Mouse (Mus musculus) neural tube, embryonic 14.5 days (tissue): ENCODE measurements around the gene Fzr1. TPM values are rescaled to one million over a fixed set of nuclear protein-coding genes. Genes with fewer than 3 reads are reported as not detected.
A peak's percentile ranks its signal among the peaks of the same experiment; 100 is the strongest.

Experiments
- ATAC-seq: fragments of 200-750 bp; cut with Nextera tagmentation; 2 replicates; pipeline ENCODE4 v1.8.0; 2017; ENCODE audit warnings: low read depth, mild to moderate bottlenecking, moderate TSS enrichment, moderate library complexity
- H3K27ac ChIP-seq: fragments of 300-500 bp; sonication (generic); 2 replicates; pipeline ENCODE4 v1.5.1; 2014; ENCODE audit warnings: low read depth, mild to moderate bottlenecking, control low read depth, low read length, moderate library complexity, mixed read lengths
- H3K27me3 ChIP-seq: fragments of 300-500 bp; sonication (generic); 2 replicates; pipeline ENCODE4 v1.6.1; 2014; ENCODE audit warnings: low read length; ENCODE audit not compliant: control insufficient read depth, insufficient read depth
- H3K36me3 ChIP-seq: fragments of 300-500 bp; sonication (generic); 2 replicates; pipeline ENCODE4 v1.6.1; 2014; ENCODE audit warnings: low read length, mixed read lengths; ENCODE audit not compliant: control insufficient read depth, insufficient read depth
- H3K4me1 ChIP-seq: fragments of 300-500 bp; sonication (generic); 2 replicates; pipeline ENCODE4 v1.6.1; 2014; ENCODE audit warnings: low read length; ENCODE audit not compliant: control insufficient read depth, insufficient read depth
- H3K4me2 ChIP-seq: fragments of 300-500 bp; sonication (generic); 2 replicates; pipeline ENCODE4 v1.6.1; 2014; ENCODE audit warnings: mild to moderate bottlenecking, low read depth, low read length, control low read depth
- H3K4me3 ChIP-seq: fragments of 300-500 bp; sonication (generic); 2 replicates; pipeline ENCODE4 v1.5.1; 2014; ENCODE audit warnings: low read depth, low read length, control low read depth, mixed read lengths
- H3K9ac ChIP-seq: fragments of 300-500 bp; sonication (generic); replicated peaks from 2 replicates; pipeline ENCODE4 v1.6.1; 2014; ENCODE audit warnings: low read depth, mild to moderate bottlenecking, control low read depth, low read length, mixed read lengths
- H3K9me3 ChIP-seq: fragments of 300-500 bp; sonication (generic); 2 replicates; pipeline ENCODE4 v1.6.1; 2016; ENCODE audit warnings: low read length; ENCODE audit not compliant: control insufficient read depth
- WGBS: fragments of 180-500 bp; shearing (Covaris S2); extraction: QIAGEN DNeasy Blood & Tissue Kit; methylation state at CpG from one replicate; pipeline ENCODE4 v1.1.7; 2014; 5-methylcytosine and 5-hydroxymethylcytosine counted together
- polyA plus RNA-seq: library from polyadenylated mRNA; unstranded; fragments of >200 nt; fragmentation: Nextera tagmentation; extraction: Ambion mirVana; gene quantifications from 2 replicates; pipeline ENCODE4 v1.2.1, GENCODE M21; 2014

Fzr1 gene
- polyA plus RNA-seq, 1 experiment from 2014 or later = 125 TPM

- H3K4me2 ChIP-seq = no peak overlapping the region
Observed at GRCm38 (mm10) chr10:81392270-81392669, 14.0 kb upstream of the Fzr1 start.

GRCm38 (mm10) chr10:81390678-81390965 is 12.3 kb upstream of the Fzr1 start:
- Histone ChIP-seq H3K9ac (no peak overlapping the region), H3K27ac (no peak overlapping the region), H3K4me3 (no peak overlapping the region), H3K9me3 (no peaks in the 10 kb centered on the region), H3K27me3 (no peaks in the 10 kb centered on the region), H3K4me2 (no peak overlapping the region), H3K4me1 (peaks cover 13% of the 10 kb centered on the region; the same call in 1 of the 2 replicates), H3K36me3 (peaks cover 21% of the 10 kb centered on the region)
- no peak for ATAC-seq
- 91% methylated on average over 13 of the region's 13 CpGs for WGBS

More at GRCm38 (mm10) chr10:81392270-81392669, 14.0 kb upstream of the Fzr1 start:
- Histone ChIP-seq H3K9me3 (no peaks in the 10 kb centered on the region), H3K27me3 (no peaks in the 10 kb centered on the region), H3K9ac (no peak overlapping the region), H3K4me1 (peaks cover 17% of the 10 kb centered on the region), H3K36me3 (peaks cover 12% of the 10 kb centered on the region), H3K27ac (no peak overlapping the region), H3K4me3 (no peak overlapping the region)
- 82% methylated on average over 6 of the region's 6 CpGs for WGBS
- ATAC-seq = no peak

GRCm38 (mm10) chr10:81389801-81390677 is 11.7 kb upstream of the Fzr1 start:
- H3K27ac ChIP-seq = no peak overlapping the region
- no peaks in the 10 kb centered on the region for H3K9me3 ChIP-seq
- no peak overlapping the region for H3K4me2 ChIP-seq
- peaks cover 21% of the 10 kb centered on the region for H3K36me3 ChIP-seq
- WGBS = 61% methylated on average over 23 of the region's 23 CpGs
- no peaks in the 10 kb centered on the region for H3K27me3 ChIP-seq
- H3K4me3 ChIP-seq = no peak overlapping the region
- no peak overlapping the region for H3K9ac ChIP-seq
- ATAC-seq = peak; percentile 61
- H3K4me1 ChIP-seq = peaks cover 17% of the 10 kb centered on the region

- no peak overlapping the region for H3K27ac ChIP-seq
- H3K9ac ChIP-seq = no peak overlapping the region
- peaks cover 21% of the 10 kb centered on the region for H3K36me3 ChIP-seq
- peaks cover 21% of the 10 kb centered on the region for H3K4me1 ChIP-seq
- no peak for ATAC-seq
- no peaks in the 10 kb centered on the region for H3K27me3 ChIP-seq
- H3K4me3 ChIP-seq = no peak overlapping the region
- WGBS = 58% methylated on average over 3 of the region's 3 CpGs
- no peak overlapping the region for H3K4me2 ChIP-seq
- no peaks in the 10 kb centered on the region for H3K9me3 ChIP-seq
Observed at GRCm38 (mm10) chr10:81389373-81389772, 11.1 kb upstream of the Fzr1 start.

- 87% methylated on average over 5 of the region's 5 CpGs for WGBS
- Histone ChIP-seq H3K4me1 (peaks cover 16% of the 10 kb centered on the region), H3K4me3 (no peak within 1 kb of the TSS), H3K9ac (no peak within 1 kb of the TSS), H3K27ac (no peak within 1 kb of the TSS), H3K27me3 (no peaks in the 10 kb centered on the region), H3K36me3 (peaks cover 21% of the 10 kb centered on the region), H3K4me2 (no peak within 1 kb of the TSS), H3K9me3 (no peaks in the 10 kb centered on the region)
- no peak for ATAC-seq
Observed at GRCm38 (mm10) chr10:81388505-81389055, 10.3 kb upstream of the Fzr1 start, which contains the start of gene Gm48552. Gene Gm48552 (plus strand): TSS chr10:81389005.

- Histone ChIP-seq H3K36me3 (peaks cover 21% of the 10 kb centered on the region), H3K4me2 (no peak overlapping the region), H3K4me3 (no peak overlapping the region), H3K9ac (no peak overlapping the region), H3K27me3 (no peaks in the 10 kb centered on the region), H3K9me3 (no peaks in the 10 kb centered on the region), H3K27ac (no peak overlapping the region), H3K4me1 (peaks cover 14% of the 10 kb centered on the region)
- ATAC-seq = no peak
- WGBS = 95% methylated on average over 20 of the region's 20 CpGs
Observed at GRCm38 (mm10) chr10:81387716-81388115, 9.4 kb upstream of the Fzr1 start.

- no peak for ATAC-seq
- Histone ChIP-seq H3K36me3 (peaks cover 21% of the 10 kb centered on the region), H3K4me2 (peak overlapping the region; percentile 91), H3K9me3 (no peaks in the 10 kb centered on the region), H3K27ac (no peak overlapping the region), H3K4me3 (peak overlapping the region; percentile 93; the same call in 1 of the 2 replicates), H3K4me1 (peaks cover 14% of the 10 kb centered on the region), H3K27me3 (no peaks in the 10 kb centered on the region), H3K9ac (no peak overlapping the region)
- 89% methylated on average over 22 of the region's 22 CpGs for WGBS
Observed at GRCm38 (mm10) chr10:81385603-81386306, 7.4 kb upstream of the Fzr1 start.

- peak overlapping the region; percentile 91 for H3K4me2 ChIP-seq
- 1% methylated on average over 19 of the region's 19 CpGs for WGBS
- peak overlapping the region; percentile 82 for H3K9ac ChIP-seq
- no peaks in the 10 kb centered on the region for H3K9me3 ChIP-seq
- ATAC-seq = peak; percentile 22
- H3K27ac ChIP-seq = peak overlapping the region; percentile 84
- H3K27me3 ChIP-seq = no peaks in the 10 kb centered on the region
- peaks cover 21% of the 10 kb centered on the region for H3K36me3 ChIP-seq
- peaks cover 8% of the 10 kb centered on the region for H3K4me1 ChIP-seq
- H3K4me3 ChIP-seq = peak overlapping the region; percentile 93
Observed at GRCm38 (mm10) chr10:81384605-81384982, 6.3 kb upstream of the Fzr1 start.
